ENCODE assay signal across 8 mouse cellular contexts in the genomic region with DNA sequence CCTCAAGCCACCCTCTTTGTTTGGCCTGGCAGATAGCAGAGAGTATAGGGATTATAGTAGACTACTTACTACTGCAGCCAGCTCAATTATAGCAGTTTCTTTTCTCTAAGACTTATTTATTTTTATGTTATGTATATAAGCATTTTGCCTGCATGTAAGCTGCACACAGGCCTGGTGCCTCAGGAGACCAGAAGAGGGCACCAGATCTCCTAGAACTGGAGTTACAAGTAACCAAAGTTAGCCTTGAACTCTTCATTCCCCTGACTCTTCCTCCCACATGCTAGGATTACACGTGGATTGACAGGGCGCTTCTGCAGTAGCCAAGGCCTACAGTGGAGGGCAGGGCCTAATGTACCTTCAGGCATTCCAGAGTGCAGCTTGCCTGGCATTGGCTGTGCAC.
DNase-seq lines count a peak whose midpoint lies in the region; ATAC-seq and TF ChIP-seq lines count a peak whose summit lies in the region.

No protein-coding gene starts in this region.

- no peak overlapping the region for H3K27ac ChIP-seq in neural tube, embryonic 11.5 days (ENCODE audit: low read depth, low read length)
- H3K27ac ChIP-seq in liver, embryonic 14.5 days, result no peak overlapping the region

- 38% methylated on average over 2 of the region's 2 CpGs for WGBS in neural tube, embryonic 11.5 days
- 28% methylated on average over 2 of the region's 2 CpGs for WGBS in liver, embryonic 14.5 days (ENCODE audit: insufficient replicate concordance)

- TF ChIP-seq EP300 in liver, embryonic 14.5 days (IDR thresholded peaks at IDR 0.05; ENCODE audit: low read depth), result no peak

- no peaks in the 10 kb centered on the region for H3K4me1 ChIP-seq in neural tube, embryonic 11.5 days (ENCODE audit: control insufficient read depth, insufficient read depth, low read length)
- H3K4me1 ChIP-seq in liver, embryonic 14.5 days (replicated peaks; ENCODE audit: control insufficient read depth in 2 of 2, insufficient read depth in 2 of 2, low read length in 1 of 2), result no peaks in the 10 kb centered on the region

- no peak overlapping the region for H3K4me2 ChIP-seq in neural tube, embryonic 11.5 days (ENCODE audit: low read depth)
- no peak overlapping the region for H3K4me2 ChIP-seq in liver, embryonic 14.5 days (ENCODE audit: low read depth)

- no peaks in the 10 kb centered on the region for H3K9me3 ChIP-seq in neural tube, embryonic 11.5 days (ENCODE audit: control insufficient read depth, low read length)
- H3K9me3 ChIP-seq in liver, embryonic 14.5 days (ENCODE audit: control insufficient read depth, low read length), result no peaks in the 10 kb centered on the region

- DNase-seq in cerebellum, postnatal 14 days, result peak; percentile 67 to 68
- no peak for DNase-seq in cerebellum, adult 9-11 months
- DNase-seq in neural tube, embryonic 11.5 days (ENCODE audit: low spot score), result peak; percentile 24
- DNase-seq in neural tube, embryonic 10.5 days (ENCODE audit: extremely low spot score, low spot score), result no peak
- peak; percentile 7 for DNase-seq in embryo, embryonic 11.5 days (ENCODE audit: low read depth, low spot score)
- DNase-seq in liver, embryonic 14.5 days (ENCODE audit: low read depth in 3 of 3, low spot score in 3 of 3), result peak in 1 of 3 experiments; percentile 11
- DNase-seq in testis, postnatal 14 days (ENCODE audit: low spot score), result no peak

- no peaks in the 10 kb centered on the region for H3K36me3 ChIP-seq in neural tube, embryonic 11.5 days (ENCODE audit: control insufficient read depth, insufficient read depth, low read length)
- H3K36me3 ChIP-seq in liver, embryonic 14.5 days (replicated peaks; ENCODE audit: control insufficient read depth, insufficient read depth, low read depth), result no peaks in the 10 kb centered on the region

- H3K4me3 ChIP-seq in neural tube, embryonic 11.5 days (ENCODE audit: low read depth, low read length), result no peak overlapping the region
- H3K4me3 ChIP-seq in liver, embryonic 14.5 days (ENCODE audit: insufficient read depth in 1 of 2, low read depth in 2 of 2, low read length in 2 of 2), result no peak overlapping the region

- TF ChIP-seq CTCF in liver, embryonic 14.5 days (IDR thresholded peaks at IDR 0.05; ENCODE audit: low read depth), result peak; percentile 60

- H3K9ac ChIP-seq in neural tube, embryonic 11.5 days (ENCODE audit: low read length), result no peak overlapping the region
- no peak overlapping the region for H3K9ac ChIP-seq in liver, embryonic 14.5 days (replicated peaks)

- no peaks in the 10 kb centered on the region for H3K27me3 ChIP-seq in neural tube, embryonic 11.5 days (ENCODE audit: control insufficient read depth, insufficient read depth, low read length)
- H3K27me3 ChIP-seq in liver, embryonic 14.5 days (ENCODE audit: control insufficient read depth, insufficient read depth, low read length), result no peaks in the 10 kb centered on the region

- no peak for ATAC-seq in neural tube, embryonic 11.5 days (ENCODE audit: insufficient read depth, low FRiP score, low TSS enrichment)
- no peak for ATAC-seq in liver, embryonic 14.5 days (ENCODE audit: insufficient read depth)
- ATAC-seq in erythroblast, adult 5-6 weeks (replicated peaks; ENCODE audit: low FRiP score, poor library complexity, severe bottlenecking), result no peak

Comparison
In these comparisons a context has a peak if more than half of its experiments do, and no peak if none do; other contexts are left out.
1. DNase-seq: peak in cerebellum, postnatal 14 days (2 of 2), neural tube, embryonic 11.5 days (single experiment) and embryo, embryonic 11.5 days (single experiment); none in cerebellum, adult 9-11 months (single experiment), neural tube, embryonic 10.5 days (single experiment) and testis, postnatal 14 days (single experiment).